In the genomic region with DNA sequence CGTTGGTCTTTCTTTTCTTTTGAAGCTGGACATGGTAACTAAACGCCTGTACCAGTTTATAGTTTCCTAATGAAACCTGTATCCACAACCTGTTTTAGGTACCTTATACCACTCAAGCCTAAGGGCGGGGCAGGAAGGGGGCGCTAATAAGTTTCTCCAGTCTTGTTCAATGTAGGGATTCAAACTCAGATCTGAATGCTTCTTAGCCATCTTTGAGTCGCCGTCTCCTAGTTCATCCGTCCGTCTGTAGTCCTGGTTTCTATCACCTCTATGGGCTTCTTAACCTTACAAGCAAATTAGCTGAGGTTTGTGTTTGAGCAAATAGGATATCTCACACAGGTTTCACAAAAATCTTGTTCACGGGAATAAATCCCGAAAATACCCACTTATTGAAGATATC, we compare ENCODE assay signal across 8 mouse cellular contexts. TPM values are rescaled to one million over a fixed set of nuclear protein-coding genes. Genes with fewer than 3 reads are reported as not detected.
DNase-seq lines count a peak whose midpoint lies in the region; ATAC-seq and TF ChIP-seq lines count a peak whose summit lies in the region.

No protein-coding gene starts in this region.

- peaks cover 4 to 17% of the 10 kb centered on the region in 2 experiments for H3K36me3 ChIP-seq in CH12.LX (replicated peaks in 1 of 2; ENCODE audit: control insufficient read depth in 1 of 2, insufficient read depth in 1 of 2, low read length in 1 of 2)
- H3K36me3 ChIP-seq in forebrain, embryonic 14.5 days (ENCODE audit: control insufficient read depth, insufficient read depth, low read length): no peaks in the 10 kb centered on the region
- H3K36me3 ChIP-seq in neural tube, embryonic 15.5 days: no peaks in the 10 kb centered on the region

- TF ChIP-seq RAD21 in CH12.LX (IDR thresholded peaks at IDR 0.05; ENCODE audit: low read depth, low read length): no peak

- no peak for TF ChIP-seq EP300 in CH12.LX (IDR thresholded peaks at IDR 0.05; ENCODE audit: low read length)

- in situ Hi-C loops in CH12.LX (cut with MboI; ENCODE audit: low pct_ligation_motif_present, low pct_unique_long_range_greater_than_20kb, low sequenced_read_pairs): no loop called here

- peaks cover 7 to 60% of the 10 kb centered on the region in 2 experiments for H3K4me1 ChIP-seq in CH12.LX (ENCODE audit: control insufficient read depth in 1 of 2, insufficient read depth in 2 of 2)
- peaks cover 19% of the 10 kb centered on the region for H3K4me1 ChIP-seq in forebrain, embryonic 14.5 days (ENCODE audit: control insufficient read depth, insufficient read depth, low read length)
- peaks cover 56% of the 10 kb centered on the region for H3K4me1 ChIP-seq in neural tube, embryonic 15.5 days

- ATAC-seq in forebrain, embryonic 14.5 days: no peak
- no peak for ATAC-seq in neural tube, embryonic 15.5 days (ENCODE audit: low FRiP score)

- H3K4me2 ChIP-seq in CH12.LX (ENCODE audit: insufficient read depth, low read depth, poor library complexity, severe bottlenecking): peak overlapping the region; percentile 83
- H3K4me2 ChIP-seq in forebrain, embryonic 14.5 days (ENCODE audit: low read length): peak overlapping the region; percentile 67
- H3K4me2 ChIP-seq in neural tube, embryonic 15.5 days: peak overlapping the region; percentile 74

- peaks cover 37% of the 10 kb centered on the region for H3K79me2 ChIP-seq in CH12.LX (replicated peaks; ENCODE audit: control insufficient read depth, extremely low read depth, insufficient read depth, poor library complexity, severe bottlenecking)

- no peaks in the 10 kb centered on the region for H3K9me3 ChIP-seq in CH12.LX (replicated peaks; ENCODE audit: low read length)
- no peaks in the 10 kb centered on the region for H3K9me3 ChIP-seq in forebrain, embryonic 14.5 days (replicated peaks; ENCODE audit: control insufficient read depth, low read length)
- no peaks in the 10 kb centered on the region for H3K9me3 ChIP-seq in neural tube, embryonic 15.5 days (replicated peaks)

- whole genome bisulfite sequencing in forebrain, embryonic 14.5 days: 6% methylated on average over 10 of the region's 10 CpGs
- WGBS in neural tube, embryonic 15.5 days: 8% methylated on average over 10 of the region's 10 CpGs

- DNase-seq in gastrocnemius, adult 2 months: no peak
- DNase-seq in gastrocnemius, postnatal 10 days: no peak
- DNase-seq in CH12.LX (ENCODE audit: extremely low read depth) (peak; percentile 48), liver (peak; percentile 61), adipocyte (ENCODE audit: low spot score) (no peak)
- no peak for DNase-seq in forebrain, embryonic 14.5 days (ENCODE audit: low spot score)
- DNase-seq in left cerebral cortex, postnatal 36 days (ENCODE audit: low spot score in 2 of 2): no peak

- TF ChIP-seq POLR2A in CH12.LX (IDR thresholded peaks at IDR 0.05; ENCODE audit: low read depth, low read length): no peak

- H3K27me3 ChIP-seq in CH12.LX (replicated peaks): no peaks in the 10 kb centered on the region
- no peaks in the 10 kb centered on the region for H3K27me3 ChIP-seq in forebrain, embryonic 14.5 days (replicated peaks; ENCODE audit: control insufficient read depth, insufficient read depth, low read length)
- no peaks in the 10 kb centered on the region for H3K27me3 ChIP-seq in neural tube, embryonic 15.5 days (replicated peaks)

- dilution Hi-C loops in CH12.LX (cut with MboI; ENCODE audit: extremely low pct_ligation_motif_present, extremely low pct_unique_long_range_greater_than_20kb, low sequenced_read_pairs): no loop called here

- intact Hi-C loops in gastrocnemius, adult 2 months (cut with DNase I): no loop called here
- intact Hi-C loops in left cerebral cortex, postnatal 36 days (cut with DNase I): no loop called here

- peak overlapping the region; percentile 94 for H3K27ac ChIP-seq in gastrocnemius, adult 2 months
- H3K27ac ChIP-seq in CH12.LX (ENCODE audit: insufficient read depth, low read depth): no peak overlapping the region
- peak overlapping the region; percentile 96 for H3K27ac ChIP-seq in forebrain, embryonic 14.5 days (ENCODE audit: low read depth, low read length)
- H3K27ac ChIP-seq in neural tube, embryonic 15.5 days (replicated peaks): peak overlapping the region; percentile 98

- H3K9ac ChIP-seq in CH12.LX (ENCODE audit: insufficient read depth, low read depth): peak overlapping the region; percentile 69
- peak overlapping the region; percentile 96 for H3K9ac ChIP-seq in forebrain, embryonic 14.5 days (ENCODE audit: low read length)
- peak overlapping the region; percentile 91 for H3K9ac ChIP-seq in neural tube, embryonic 15.5 days (replicated peaks)

- H3K4me3 ChIP-seq in gastrocnemius, adult 2 months: peak overlapping the region; percentile 99
- H3K4me3 ChIP-seq in CH12.LX (replicated peaks in 1 of 3; ENCODE audit: low read depth in 2 of 3, low read length in 2 of 3, poor library complexity in 1 of 3): peak overlapping the region; percentile 84 to 97 (median 90)
- H3K4me3 ChIP-seq in forebrain, embryonic 14.5 days (ENCODE audit: low read depth, low read length): peak overlapping the region; percentile 89
- H3K4me3 ChIP-seq in neural tube, embryonic 15.5 days (replicated peaks): peak overlapping the region; percentile 63

- no peak for TF ChIP-seq CTCF in gastrocnemius, adult 2 months (IDR thresholded peaks at IDR 0.05)
- TF ChIP-seq CTCF in CH12.LX (conservative IDR thresholded peaks at IDR 0.05 in 1 of 2, IDR thresholded peaks at IDR 0.05 in 1 of 2; ENCODE audit: low read depth in 2 of 2, low read length in 2 of 2): peak in 1 of 2 experiments; percentile 48; a peak in 2 of 4 replicates

TF ChIP-seq in CH12.LX, 34 proteins besides CTCF, POLR2A, EP300 and RAD21:
- no peak for TF ChIP-seq SMC3 (IDR thresholded peaks at IDR 0.05; ENCODE audit: low read depth, low read length)
- TF ChIP-seq MXI1 (IDR thresholded peaks at IDR 0.05; ENCODE audit: low read depth, low read length): no peak
- TF ChIP-seq ZKSCAN1 (IDR thresholded peaks at IDR 0.05; ENCODE audit: borderline replicate concordance, low read depth, low read length): no peak
- peak; percentile 65; the same call in 1 of the 2 replicates for TF ChIP-seq CHD1 (IDR thresholded peaks at IDR 0.05; ENCODE audit: low read depth, low read length)
- TF ChIP-seq JUND (conservative IDR thresholded peaks at IDR 0.05; ENCODE audit: low read depth, low read length): peak; percentile 59; the same call in 1 of the 2 replicates
- 0 out of 2 replicates have a peak, but pooled peaks have one; percentile 36 for TF ChIP-seq MAFK (IDR thresholded peaks at IDR 0.05; ENCODE audit: insufficient replicate concordance, low read length)
- TF ChIP-seq UBTF (IDR thresholded peaks at IDR 0.05; ENCODE audit: low read depth, low read length): no peak
- no peak for TF ChIP-seq KAT2A (IDR thresholded peaks at IDR 0.05; ENCODE audit: insufficient replicate concordance, low read length)
- TF ChIP-seq MYC (IDR thresholded peaks at IDR 0.05; ENCODE audit: low read depth, low read length): no peak
- no peak for TF ChIP-seq MAZ (IDR thresholded peaks at IDR 0.05; ENCODE audit: low read depth, low read length)
- no peak for TF ChIP-seq E2F4 (IDR thresholded peaks at IDR 0.05; ENCODE audit: insufficient replicate concordance, low read depth, low read length)
- no peak for TF ChIP-seq RCOR1 (conservative IDR thresholded peaks at IDR 0.05; ENCODE audit: low read depth, low read length)
- no peak for TF ChIP-seq MAX (IDR thresholded peaks at IDR 0.05; ENCODE audit: low read length)
- TF ChIP-seq USF1 (IDR thresholded peaks at IDR 0.05; ENCODE audit: low read depth, low read length): no peak
- no peak for TF ChIP-seq NELFE (IDR thresholded peaks at IDR 0.05; ENCODE audit: low read depth, low read length)
- no peak for TF ChIP-seq TBP (conservative IDR thresholded peaks at IDR 0.05; ENCODE audit: low read depth, low read length)
- TF ChIP-seq HCFC1 (IDR thresholded peaks at IDR 0.05; ENCODE audit: low read depth, low read length): no peak
TF ChIP-seq in CH12.LX: peak in this region for 3.

RNA-seq across cellular contexts. Expression of gene Pex12, which starts 0.3 kb away (rescaled TPM):
- 10 to 100 TPM; 10.7 to 15.1 TPM for total RNA-seq in gastrocnemius, adult 2 months (2021)
- total RNA-seq in gastrocnemius, postnatal 10 days (2021): 10 to 100 TPM; 14.5 to 19.2 TPM
- 9.5 and 11.4 TPM in 2 replicates for total RNA-seq in CH12.LX (2012; rRNA removed)
- total RNA-seq in CH12.LX (2014; rRNA removed): 6.3 and 8.2 TPM in 2 replicates
- 30.6 and 30.7 TPM in 2 replicates for polyA plus RNA-seq in CH12.LX (2012; ENCODE audit: insufficient read length, low read depth)
- polyA plus RNA-seq in forebrain, embryonic 14.5 days (2014; fragmentation: Nextera tagmentation; extraction: Ambion mirVana): 18.0 and 23.3 TPM in 2 replicates
- polyA plus RNA-seq in neural tube, embryonic 15.5 days (2015; fragmentation: Nextera tagmentation; extraction: Ambion mirVana): 14.6 and 16.8 TPM in 2 replicates
- total RNA-seq in left cerebral cortex, postnatal 36 days (2021): 10 to 100 TPM in 1 of 2 experiments, 1 to 10 TPM in 1; 8.1 to 11.3 TPM

RNA-seq across cellular contexts. Expression of gene Ap2b1, which starts 3.3 kb away (rescaled TPM):
- 10 to 100 TPM; 28.8 to 36.0 TPM for total RNA-seq in gastrocnemius, adult 2 months (2021)
- total RNA-seq in gastrocnemius, postnatal 10 days (2021): 10 to 100 TPM; 39.7 to 49.1 TPM
- total RNA-seq in CH12.LX (2012; rRNA removed): 59.1 and 60.1 TPM in 2 replicates
- total RNA-seq in CH12.LX (2014; rRNA removed): 57.6 and 58.3 TPM in 2 replicates
- polyA plus RNA-seq in CH12.LX (2012; ENCODE audit: insufficient read length, low read depth): 75.7 and 78.8 TPM in 2 replicates
- polyA plus RNA-seq in forebrain, embryonic 14.5 days (2014; fragmentation: Nextera tagmentation; extraction: Ambion mirVana): 107 and 139 TPM in 2 replicates
- polyA plus RNA-seq in neural tube, embryonic 15.5 days (2015; fragmentation: Nextera tagmentation; extraction: Ambion mirVana): 100 and 101 TPM in 2 replicates
- total RNA-seq in left cerebral cortex, postnatal 36 days (2021): 100 to 1,000 TPM; 268 to 286 TPM

RNA-seq across cellular contexts. Expression of gene Slfn14, which starts 15.6 kb away (rescaled TPM):
- total RNA-seq in gastrocnemius, adult 2 months (2021): not detected
- under 1 TPM in 1 of 2 experiments, not detected in 1; 0.47 TPM for total RNA-seq in gastrocnemius, postnatal 10 days (2021)
- total RNA-seq in CH12.LX (2012; rRNA removed): not detected in 2 replicates
- total RNA-seq in CH12.LX (2014; rRNA removed): not detected in 2 replicates
- polyA plus RNA-seq in CH12.LX (2012; ENCODE audit: insufficient read length, low read depth): not detected in 2 replicates
- polyA plus RNA-seq in forebrain, embryonic 14.5 days (2014; fragmentation: Nextera tagmentation; extraction: Ambion mirVana): not detected in 2 replicates
- 0.09 TPM in 1 of 2 replicates, not detected in the other for polyA plus RNA-seq in neural tube, embryonic 15.5 days (2015; fragmentation: Nextera tagmentation; extraction: Ambion mirVana)
- not detected for total RNA-seq in left cerebral cortex, postnatal 36 days (2021)

Comparison
In these comparisons a context has a peak if more than half of its experiments do, and no peak if none do; other contexts are left out.
1. DNase-seq: peak in CH12.LX (single experiment) and liver (single experiment); none in gastrocnemius, adult 2 months (single experiment), gastrocnemius, postnatal 10 days (single experiment), forebrain, embryonic 14.5 days (single experiment), left cerebral cortex, postnatal 36 days (0 of 2) and adipocyte (single experiment).
2. RNA of gene Ap2b1, which starts 3.3 kb away (total RNA-seq): 268 to 286 TPM in left cerebral cortex, postnatal 36 days; 57.6 to 60.1 TPM in CH12.LX, 39.7 to 49.1 TPM in gastrocnemius, postnatal 10 days and 28.8 to 36.0 TPM in gastrocnemius, adult 2 months; every median in the first group is over 4 times any median in the second.
3. Peak in every context shown above with its lines, with median percentiles within 50 percentile points of each other: H3K4me3 ChIP-seq, H3K4me2 ChIP-seq and H3K9ac ChIP-seq.